Mouse (Mus musculus) mesoderm, embryonic 11.5 days (tissue): ENCODE data around the gene Actr5.

Source experiments
- DNase-seq: peaks from one replicate; pipeline ENCODE4 v3.0.0-alpha.2; 2012; ENCODE audit warnings: low read depth, low spot score

Actr5 gene

GRCm38 (mm10) chr2:158624718-158625222 lies at the start of gene Actr5:
Gene Actr5, plus strand, starts transcription at chr2:158624888.
- peak; percentile 97 for DNase-seq

GRCm38 (mm10) chr2:158579979-158580378 lies 44.7 kb upstream of the Actr5 start:
- DNase-seq = peak; percentile 17

GRCm38 (mm10) chr2:158584621-158585358 lies 39.9 kb upstream of the Actr5 start:
- DNase-seq = peak; percentile 77

- no peak for DNase-seq
Observed at GRCm38 (mm10) chr2:158588524-158589271, 36.0 kb upstream of the Actr5 start.

GRCm38 (mm10) chr2:158590495-158590894 lies 34.2 kb upstream of the Actr5 start:
- DNase-seq = no peak

GRCm38 (mm10) chr2:158591286-158591685 lies 33.4 kb upstream of the Actr5 start:
- DNase-seq = peak; percentile 67

- no peak for DNase-seq
Observed at GRCm38 (mm10) chr2:158593371-158593770, 31.3 kb upstream of the Actr5 start.

- DNase-seq = peak; percentile 85
Observed at GRCm38 (mm10) chr2:158595103-158595502, 29.6 kb upstream of the Actr5 start.

- DNase-seq = no peak
Observed at GRCm38 (mm10) chr2:158595577-158595976, 29.1 kb upstream of the Actr5 start.

- DNase-seq = no peak
Observed at GRCm38 (mm10) chr2:158596803-158597202, 27.9 kb upstream of the Actr5 start.

- DNase-seq = no peak
Observed at GRCm38 (mm10) chr2:158600517-158600916, 24.2 kb upstream of the Actr5 start.

- no peak for DNase-seq
Observed at GRCm38 (mm10) chr2:158601326-158601725, 23.4 kb upstream of the Actr5 start.

- DNase-seq = no peak
Observed at GRCm38 (mm10) chr2:158602663-158603062, 22.0 kb upstream of the Actr5 start.

GRCm38 (mm10) chr2:158606511-158606964 lies 18.1 kb upstream of the Actr5 start:
- DNase-seq = no peak

GRCm38 (mm10) chr2:158609681-158610080 lies 15.0 kb upstream of the Actr5 start:
- no peak for DNase-seq

GRCm38 (mm10) chr2:158610488-158611325 lies 14.0 kb upstream of the Actr5 start, which contains the start of gene Slc32a1:
Gene Slc32a1, plus strand, starts transcription at chr2:158610767.
- no peak for DNase-seq

- no peak for DNase-seq
Observed at GRCm38 (mm10) chr2:158611326-158611719, 13.4 kb upstream of the Actr5 start.

GRCm38 (mm10) chr2:158611726-158612670 lies 12.7 kb upstream of the Actr5 start:
- DNase-seq = no peak

- DNase-seq = no peak
Observed at GRCm38 (mm10) chr2:158612671-158613250, 11.9 kb upstream of the Actr5 start.
